Mouse (Mus musculus): ENCODE results near the gene E330014E10Rik.
"Not testable (repeated sequence)": the region's sequence is repeated elsewhere in the genome, so short reads cannot be mapped to it uniquely, and the experiment has no call there.

DNA sequence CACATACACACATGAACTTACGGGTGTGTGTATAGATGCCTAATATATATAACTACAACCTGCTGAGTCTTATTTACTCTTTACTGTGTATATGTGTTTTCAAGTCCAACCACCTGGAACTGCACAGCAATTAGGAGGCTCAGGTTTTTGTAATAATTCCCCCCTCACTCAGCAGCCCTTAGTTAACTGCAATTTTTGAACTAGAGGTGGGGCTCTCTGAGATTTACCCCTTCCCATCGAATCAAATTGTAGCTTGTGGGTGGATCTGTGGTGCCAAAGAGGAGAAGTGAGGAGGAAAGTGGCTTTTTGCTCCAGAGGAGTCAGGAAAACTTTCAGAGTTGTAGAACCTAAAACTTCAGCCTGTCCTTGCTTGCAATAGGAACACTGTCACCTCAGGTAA lies at the start of gene E330014E10Rik:
- TF ChIP-seq CTCF, EP300 (IDR thresholded peaks at IDR 0.05; ENCODE audit: low read depth): not testable (repeated sequence)
